Mouse (Mus musculus): Measurements from ENCODE around the gene Afm. TPM values are rescaled to one million over a fixed set of nuclear protein-coding genes. Genes with fewer than 3 reads are reported as not detected.
A peak's percentile ranks its signal among the peaks of the same experiment; 100 is the strongest.

The Afm gene
- total RNA-seq, 2 experiments from 2014 or later: not detected

DNA sequence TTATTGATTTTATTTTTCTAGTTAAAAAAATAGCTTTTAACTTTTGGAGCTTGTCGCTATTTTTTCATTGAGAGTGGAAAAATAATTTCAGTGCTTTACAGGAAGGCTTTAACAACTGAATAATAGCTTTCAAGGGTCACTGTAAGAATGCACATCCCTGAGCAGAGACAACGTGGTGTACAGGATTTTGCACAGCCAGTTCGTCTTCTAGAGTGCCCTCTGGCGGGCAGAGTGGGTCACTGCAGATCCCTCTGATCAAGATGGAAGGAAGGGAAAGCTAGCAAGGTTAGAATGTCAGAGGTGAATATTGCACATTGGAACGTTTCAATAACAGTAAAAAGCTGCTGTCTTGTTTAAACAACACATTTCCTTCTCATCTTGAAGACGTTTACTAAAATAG is 18.0 kb upstream of the Afm start:
- no peak overlapping the region for H3K27ac ChIP-seq
- peak; percentile 69 to 83 for DNase-seq (ENCODE audit: low spot score in 2 of 2)
- peak; percentile 100 for TF ChIP-seq CTCF (conservative IDR thresholded peaks at IDR 0.05)
- no peak overlapping the region for H3K4me3 ChIP-seq

GRCm38 (mm10) chr5:90501752-90502151 is 17.0 kb upstream of the Afm start:
- no peak overlapping the region for H3K4me3 ChIP-seq
- no peak overlapping the region for H3K27ac ChIP-seq
- TF ChIP-seq CTCF (conservative IDR thresholded peaks at IDR 0.05): no peak
- no peak for DNase-seq (ENCODE audit: low spot score in 2 of 2)

- no peak for TF ChIP-seq CTCF (conservative IDR thresholded peaks at IDR 0.05)
- no peak overlapping the region for H3K4me3 ChIP-seq
- no peak overlapping the region for H3K27ac ChIP-seq
- no peak for DNase-seq (ENCODE audit: low spot score in 2 of 2)
Observed at GRCm38 (mm10) chr5:90504742-90505141, 14.0 kb upstream of the Afm start.

DNA sequence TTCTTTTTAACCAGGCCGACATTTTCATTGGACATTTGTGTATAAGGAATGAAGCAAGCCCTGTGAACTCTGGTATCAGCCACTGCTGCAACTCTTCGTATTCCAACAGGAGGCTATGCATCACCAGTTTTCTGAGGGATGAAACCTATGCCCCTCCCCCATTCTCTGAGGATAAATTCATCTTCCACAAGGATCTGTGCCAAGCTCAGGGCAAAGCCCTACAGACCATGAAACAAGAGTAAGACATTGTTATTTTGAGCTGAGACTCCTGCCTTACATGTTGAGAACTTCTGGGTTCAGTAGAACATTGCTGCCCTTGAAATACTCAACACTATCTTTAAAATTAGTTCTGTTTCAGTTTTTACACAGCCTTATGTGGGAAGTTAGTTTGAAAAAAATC is 12.2 kb upstream of the Afm start:
- TF ChIP-seq CTCF (conservative IDR thresholded peaks at IDR 0.05): no peak
- DNase-seq (ENCODE audit: low spot score in 2 of 2): no peak
- no peak overlapping the region for H3K27ac ChIP-seq
- H3K4me3 ChIP-seq: no peak overlapping the region

DNA sequence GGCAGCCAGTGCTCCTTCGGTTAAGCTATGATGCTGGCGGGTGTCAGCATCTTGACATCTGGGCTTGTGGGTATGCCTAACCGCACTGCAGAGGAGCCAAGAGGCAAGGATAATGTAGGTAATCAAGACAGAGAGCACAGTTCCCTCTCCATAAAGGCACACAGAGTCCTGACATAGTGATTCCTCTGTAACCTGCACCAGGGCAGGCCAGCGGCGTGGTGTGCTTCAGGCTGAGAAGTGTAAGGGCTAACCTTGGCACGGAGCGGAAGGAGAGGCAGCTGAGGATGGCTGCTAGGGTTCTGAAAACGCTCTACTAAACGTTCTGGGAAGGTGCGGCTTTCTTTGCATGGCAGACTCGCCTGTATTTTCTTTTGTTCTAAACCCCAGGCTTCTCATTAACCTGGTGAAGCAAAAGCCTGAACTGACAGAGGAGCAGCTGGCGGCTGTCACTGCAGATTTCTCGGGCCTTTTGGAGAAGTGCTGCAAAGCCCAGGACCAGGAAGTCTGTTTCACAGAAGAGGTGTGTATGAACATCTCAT is 11.3 kb upstream of the Afm start:
- H3K27ac ChIP-seq: no peak overlapping the region
- H3K4me3 ChIP-seq: no peak overlapping the region
- DNase-seq (ENCODE audit: low spot score in 2 of 2): no peak
- TF ChIP-seq CTCF (conservative IDR thresholded peaks at IDR 0.05): no peak

DNA sequence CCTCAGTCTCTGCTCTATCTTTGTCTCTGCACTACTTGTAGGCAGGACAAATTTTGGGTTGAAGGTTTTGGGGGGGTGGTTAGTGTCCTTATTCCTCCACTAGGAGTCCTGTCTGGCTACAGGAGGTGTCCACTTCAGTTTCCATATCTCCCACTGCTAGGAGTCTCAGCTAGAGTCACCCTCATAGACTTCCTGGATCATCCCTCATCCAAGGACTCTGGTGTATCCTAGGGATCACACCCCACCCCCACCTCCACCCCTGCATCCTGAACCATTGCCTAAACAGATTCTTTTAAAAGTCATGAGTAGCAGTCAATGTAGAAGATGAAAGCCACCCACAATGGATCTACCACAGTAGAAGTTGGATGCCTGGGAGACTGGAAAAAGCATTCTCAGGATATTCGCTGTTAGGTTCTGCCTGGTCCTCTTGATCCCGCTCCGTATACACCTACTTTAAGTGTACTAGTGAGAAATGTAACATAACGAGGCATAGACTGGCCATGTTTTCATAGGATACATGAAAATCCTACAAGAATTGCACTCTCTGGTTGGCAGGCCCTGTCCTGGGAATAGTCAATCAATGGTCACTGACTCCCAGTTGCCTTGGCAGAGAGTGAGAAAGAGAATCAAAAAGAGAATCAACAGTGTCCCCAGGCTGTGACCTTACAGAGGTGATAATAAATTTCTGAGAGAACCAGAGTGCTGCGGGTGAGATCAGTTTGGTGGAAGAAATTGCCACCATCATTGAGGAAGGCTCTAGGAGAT is 8.7 kb upstream of the Afm start:
- no peak for DNase-seq (ENCODE audit: low spot score in 2 of 2)
- TF ChIP-seq CTCF (conservative IDR thresholded peaks at IDR 0.05): no peak
- no peak overlapping the region for H3K27ac ChIP-seq
- H3K4me3 ChIP-seq: no peak overlapping the region

GRCm38 (mm10) chr5:90512288-90512955 is 6.3 kb upstream of the Afm start:
- TF ChIP-seq CTCF (conservative IDR thresholded peaks at IDR 0.05): peak; percentile 17; the same call in 1 of the 2 replicates
- no peak overlapping the region for H3K27ac ChIP-seq
- no peak overlapping the region for H3K4me3 ChIP-seq
- DNase-seq (ENCODE audit: low spot score in 2 of 2): no peak

GRCm38 (mm10) chr5:90515561-90515960 is 3.2 kb upstream of the Afm start:
- no peak overlapping the region for H3K27ac ChIP-seq
- no peak for TF ChIP-seq CTCF (conservative IDR thresholded peaks at IDR 0.05)
- DNase-seq (ENCODE audit: low spot score in 2 of 2): no peak
- no peak overlapping the region for H3K4me3 ChIP-seq

GRCm38 (mm10) chr5:90551191-90551590 is 32.5 kb downstream of the Afm start:
- no peak for TF ChIP-seq CTCF (conservative IDR thresholded peaks at IDR 0.05)
- H3K4me3 ChIP-seq: no peak overlapping the region
- H3K27ac ChIP-seq: no peak overlapping the region
- no peak for DNase-seq (ENCODE audit: low spot score in 2 of 2)

DNA sequence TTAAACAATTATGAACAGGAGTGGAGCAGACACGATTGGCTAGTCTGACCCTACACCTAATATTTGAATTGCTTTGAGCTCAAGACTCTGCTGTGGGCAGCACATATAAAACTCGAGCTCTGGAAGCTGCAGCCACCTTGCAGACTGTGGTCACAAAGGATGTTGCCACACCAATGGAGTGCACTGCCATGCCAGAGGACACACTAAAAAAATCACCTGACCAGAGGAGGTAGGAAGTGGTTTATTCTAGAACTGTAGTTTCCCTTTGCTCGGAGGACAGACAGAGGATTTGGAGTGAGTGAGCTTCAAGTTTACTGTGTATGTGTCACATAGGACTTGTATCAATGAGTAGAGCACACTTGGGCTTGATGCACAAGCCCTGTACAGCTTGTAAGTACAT is 37.3 kb downstream of the Afm start:
- TF ChIP-seq CTCF (conservative IDR thresholded peaks at IDR 0.05): no peak
- no peak for DNase-seq (ENCODE audit: low spot score in 2 of 2)
- no peak overlapping the region for H3K27ac ChIP-seq
- no peak overlapping the region for H3K4me3 ChIP-seq

- no peak for DNase-seq (ENCODE audit: low spot score in 2 of 2)
- no peak for TF ChIP-seq CTCF (conservative IDR thresholded peaks at IDR 0.05)
- no peak within 1 kb of the TSS for H3K4me3 ChIP-seq
- no peak within 1 kb of the TSS for H3K27ac ChIP-seq
Observed at GRCm38 (mm10) chr5:90560743-90561142, 42.0 kb downstream of the Afm start, which contains the start of gene 5830473C10Rik. 5830473C10Rik (plus strand) TSS chr5:90561107.

DNA sequence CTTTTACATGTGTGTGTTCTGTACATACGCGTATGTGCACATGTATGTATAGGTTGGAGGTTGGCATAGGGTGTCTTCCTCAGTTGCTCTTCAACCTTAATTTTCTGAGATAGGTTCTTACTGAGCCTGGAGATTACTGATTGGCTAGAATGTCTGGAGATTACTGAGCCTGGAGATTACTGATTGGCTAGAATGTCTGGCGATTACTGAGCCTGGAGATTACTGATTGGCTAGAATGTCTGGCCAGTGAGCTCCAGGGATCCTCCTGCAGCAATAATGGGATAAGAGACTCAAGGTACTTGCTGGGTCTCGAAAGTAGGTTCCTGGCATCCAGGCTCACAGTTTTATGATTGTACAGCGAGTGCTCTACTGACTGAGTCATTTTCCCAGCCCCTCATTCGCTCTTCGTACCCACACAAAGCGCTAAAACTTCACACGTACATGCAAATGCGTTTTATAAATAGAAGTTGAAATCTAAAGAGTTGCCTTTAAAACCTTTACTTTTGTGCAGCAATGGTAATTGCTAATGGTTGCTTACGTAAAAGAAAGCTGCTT is 43.1 kb downstream of the Afm start:
- no peak overlapping the region for H3K27ac ChIP-seq
- TF ChIP-seq CTCF (conservative IDR thresholded peaks at IDR 0.05): no peak

DNA sequence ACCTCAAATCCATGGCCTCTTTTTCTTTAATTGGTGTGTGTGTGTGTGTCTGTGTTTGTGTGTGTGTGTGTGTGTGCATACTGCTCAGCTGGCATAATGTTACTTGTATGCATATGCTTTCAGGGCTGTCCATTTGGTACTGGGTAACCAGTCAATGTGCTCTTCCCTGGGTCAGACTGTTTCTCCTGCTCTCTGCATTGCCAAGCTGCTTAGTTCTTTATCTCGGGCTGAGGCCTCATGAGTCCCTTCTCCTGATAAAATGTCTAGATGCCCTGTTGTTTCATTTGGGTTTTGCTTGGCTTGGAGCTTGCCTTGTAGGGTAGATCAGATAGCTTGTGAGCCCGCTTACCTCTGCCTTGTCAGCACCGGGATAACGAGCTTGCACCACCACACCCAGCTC is 44.1 kb downstream of the Afm start:
- no peak for DNase-seq (ENCODE audit: low spot score in 2 of 2)
- H3K27ac ChIP-seq: no peak overlapping the region
- no peak for TF ChIP-seq CTCF (conservative IDR thresholded peaks at IDR 0.05)
- H3K4me3 ChIP-seq: no peak overlapping the region

More for the DNA sequence above, 43.1 kb downstream of the Afm start:
- no peak for DNase-seq (ENCODE audit: low spot score in 2 of 2)
- no peak overlapping the region for H3K4me3 ChIP-seq

Measured in layer of hippocampus, adult 2 months (tissue).